Mouse (Mus musculus) heart, postnatal 0 days (tissue): ENCODE data around the gene Mgll. TPM values are rescaled to one million over a fixed set of nuclear protein-coding genes. Genes with fewer than 3 reads are reported as not detected.

Experiments
- ATAC-seq: fragments of 200-750 bp; cut with Nextera tagmentation; 2 replicates; pipeline ENCODE4 v1.8.0; 2017; ENCODE audit warnings: low read depth, moderate number of reproducible peaks, moderate library complexity; ENCODE audit not compliant: insufficient read depth
- DNase-seq: peaks from one replicate; pipeline ENCODE4 v3.0.0-alpha.2; 2016; ENCODE audit warnings: low spot score
- H3K27ac ChIP-seq: fragments of 300-500 bp; sonication (generic); 2 replicates; pipeline ENCODE4 v1.5.1; 2014; ENCODE audit warnings: low read depth, mild to moderate bottlenecking
- H3K27me3 ChIP-seq: fragments of 300-500 bp; sonication (generic); 2 replicates; pipeline ENCODE4 v1.6.1; 2014; ENCODE audit warnings: low read length, mixed read lengths; ENCODE audit not compliant: control insufficient read depth, insufficient read depth
- H3K36me3 ChIP-seq: fragments of 300-500 bp; sonication (generic); replicated peaks from 2 replicates; pipeline ENCODE4 v1.6.1; 2014; ENCODE audit warnings: low read length, mixed read lengths; ENCODE audit not compliant: control insufficient read depth, insufficient read depth
- H3K4me1 ChIP-seq: fragments of 300-500 bp; sonication (generic); 2 replicates; pipeline ENCODE4 v1.6.1; 2014; ENCODE audit warnings: antibody characterized with exemption; ENCODE audit not compliant: control insufficient read depth, insufficient read depth
- H3K4me2 ChIP-seq: fragments of 300-500 bp; sonication (generic); 2 replicates; pipeline ENCODE4 v1.6.1; 2014; ENCODE audit warnings: low read depth, mild to moderate bottlenecking, low read length, moderate library complexity
- H3K4me3 ChIP-seq: fragments of 300-500 bp; sonication (generic); 2 replicates; pipeline ENCODE4 v1.5.1; 2014; ENCODE audit warnings: low read depth, low read length
- H3K9ac ChIP-seq: fragments of 300-500 bp; sonication (generic); replicated peaks from 2 replicates; pipeline ENCODE4 v1.6.1; 2014; ENCODE audit warnings: low read depth, low read length, mixed read lengths
- H3K9me3 ChIP-seq: fragments of 300-500 bp; sonication (generic); replicated peaks from 2 replicates; pipeline ENCODE4 v1.6.1; 2016; ENCODE audit warnings: low read length; ENCODE audit not compliant: control insufficient read depth
- CTCF ChIP-seq: IDR thresholded peaks from 2 replicates; pipeline ENCODE4 v1.5.1; 2016; ENCODE audit warnings: antibody characterized with exemption, control low read depth, low read depth
- EP300 ChIP-seq: IDR thresholded peaks from 2 replicates; pipeline ENCODE4 v1.6.1; 2016; ENCODE audit warnings: antibody characterized with exemption, low read depth
- WGBS: fragments of 180-500 bp; shearing (Covaris S2); extraction: QIAGEN DNeasy Blood & Tissue Kit; methylation state at CpG from one replicate; pipeline ENCODE4 v1.1.7; 2014; 5-methylcytosine and 5-hydroxymethylcytosine counted together
- polyA plus RNA-seq: library from polyadenylated mRNA; unstranded; fragments of >200 nt; fragmentation: Nextera tagmentation; extraction: Ambion mirVana; gene quantifications from 2 replicates; pipeline ENCODE4 v1.2.1, GENCODE M21; 2015
- total RNA-seq: library from RNA; depleted of rRNA; stranded (reverse); fragments of >200 nt; gene quantifications from 2 replicates; pipeline ENCODE4 v1.2.3, GENCODE M21; 2014; ENCODE audit warnings: low replicate concordance

Gene Mgll
- total and polyA plus RNA-seq, 2 experiments from 2014 or later: 134 to 147 TPM

- TF ChIP-seq EP300 (no peak), CTCF (no peak)
- DNase-seq: no peak
- no peak for ATAC-seq
- WGBS: 53% methylated on average over 7 of the region's 7 CpGs
- Histone ChIP-seq H3K9ac (no peak overlapping the region), H3K9me3 (no peaks in the 10 kb centered on the region), H3K4me2 (no peak overlapping the region), H3K27me3 (no peaks in the 10 kb centered on the region), H3K4me3 (no peak overlapping the region), H3K36me3 (no peaks in the 10 kb centered on the region), H3K27ac (no peak overlapping the region), H3K4me1 (no peaks in the 10 kb centered on the region)
Measured at GRCm38 (mm10) chr6:88683380-88684053, 40.7 kb upstream of the Mgll start.

DNA sequence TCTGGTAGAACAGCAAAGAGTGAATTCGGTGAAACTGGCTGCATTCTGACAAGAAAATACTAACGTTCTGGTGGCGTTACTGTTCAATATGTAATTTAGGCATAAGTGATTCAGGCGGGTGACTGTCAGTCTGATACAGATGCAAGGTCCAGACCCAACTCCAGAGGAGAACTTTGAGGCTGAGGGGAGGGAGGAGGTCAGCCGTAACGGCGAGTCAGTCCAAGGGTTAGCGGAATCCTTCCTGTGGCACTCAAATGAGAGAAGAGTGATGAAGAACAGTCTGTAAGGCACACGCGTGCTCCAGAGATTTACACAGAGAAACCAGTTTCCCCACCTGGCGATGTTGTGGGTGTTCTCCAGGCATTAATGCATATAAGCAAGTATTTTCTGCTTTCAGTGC lies 36.0 kb upstream of the Mgll start:
- Histone ChIP-seq H3K4me3 (no peak overlapping the region), H3K4me1 (no peaks in the 10 kb centered on the region), H3K9me3 (no peaks in the 10 kb centered on the region), H3K27ac (no peak overlapping the region), H3K4me2 (no peak overlapping the region), H3K27me3 (no peaks in the 10 kb centered on the region), H3K36me3 (no peaks in the 10 kb centered on the region), H3K9ac (no peak overlapping the region)
- WGBS: 84% methylated on average over 11 of the region's 11 CpGs
- ATAC-seq: no peak
- no peak for TF ChIP-seq EP300
- no peak for DNase-seq

DNA sequence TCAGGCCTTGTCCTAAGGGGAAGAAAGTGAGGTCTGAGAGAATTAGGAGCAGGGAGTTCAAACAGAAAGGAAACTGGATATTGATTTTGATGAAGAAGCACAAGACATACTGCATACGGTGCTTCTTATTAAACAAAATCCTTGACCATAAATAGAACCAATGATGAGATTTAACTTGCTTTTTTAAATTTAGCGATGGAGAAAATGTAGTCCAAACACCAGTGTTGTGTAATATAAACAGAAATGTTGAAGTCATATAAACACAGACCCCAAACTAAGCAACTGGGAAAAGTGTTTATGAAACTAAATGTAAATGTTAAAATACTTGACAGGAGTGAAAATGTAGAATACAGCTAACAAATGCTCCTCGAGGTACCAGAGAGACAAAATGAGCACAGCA lies 35.5 kb upstream of the Mgll start:
- WGBS: 73% methylated on average over 3 of the region's 3 CpGs
- TF ChIP-seq CTCF (no peak), EP300 (no peak)
- H3K4me2 ChIP-seq: no peak overlapping the region
- no peak for DNase-seq
- no peaks in the 10 kb centered on the region for H3K36me3 ChIP-seq
- no peaks in the 10 kb centered on the region for H3K4me1 ChIP-seq
- H3K9ac ChIP-seq: no peak overlapping the region
- H3K9me3 ChIP-seq: no peaks in the 10 kb centered on the region
- ATAC-seq: no peak
- no peak overlapping the region for H3K4me3 ChIP-seq
- no peak overlapping the region for H3K27ac ChIP-seq
- no peaks in the 10 kb centered on the region for H3K27me3 ChIP-seq

GRCm38 (mm10) chr6:88690211-88690610 lies 34.0 kb upstream of the Mgll start:
- TF ChIP-seq EP300 (no peak), CTCF (no peak)
- H3K4me3 ChIP-seq: no peak overlapping the region
- no peaks in the 10 kb centered on the region for H3K27me3 ChIP-seq
- no peak overlapping the region for H3K4me2 ChIP-seq
- no peak overlapping the region for H3K9ac ChIP-seq
- H3K9me3 ChIP-seq: no peaks in the 10 kb centered on the region
- DNase-seq: no peak
- H3K4me1 ChIP-seq: no peaks in the 10 kb centered on the region
- H3K36me3 ChIP-seq: no peaks in the 10 kb centered on the region
- H3K27ac ChIP-seq: no peak overlapping the region
- WGBS: 55% methylated on average over 3 of the region's 3 CpGs
- no peak for ATAC-seq

DNA sequence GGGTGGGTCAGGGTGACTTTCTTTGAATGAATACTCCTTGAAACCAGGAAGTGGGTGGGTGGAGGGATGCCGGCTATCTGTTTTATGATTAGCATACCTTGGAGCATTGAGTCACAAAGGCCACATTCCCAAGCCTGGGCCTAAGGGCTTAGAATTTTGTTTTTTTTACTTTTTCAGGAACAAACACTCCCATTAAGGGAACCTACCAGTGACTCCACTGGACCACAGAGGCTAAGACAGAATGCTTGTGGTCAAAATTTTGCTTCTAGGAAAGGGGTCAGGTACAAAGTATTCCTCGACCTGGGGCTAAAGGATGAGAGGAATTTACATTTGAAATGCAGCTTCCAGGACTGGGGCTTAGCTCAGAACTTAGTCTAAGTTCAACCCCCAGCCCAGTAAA lies 32.9 kb upstream of the Mgll start:
- Histone ChIP-seq H3K4me2 (no peak overlapping the region), H3K27me3 (no peaks in the 10 kb centered on the region), H3K4me1 (no peaks in the 10 kb centered on the region), H3K9me3 (no peaks in the 10 kb centered on the region), H3K36me3 (no peaks in the 10 kb centered on the region), H3K27ac (no peak overlapping the region), H3K9ac (no peak overlapping the region), H3K4me3 (no peak overlapping the region)
- DNase-seq (no peak), ATAC-seq (no peak)
- TF ChIP-seq EP300: no peak
- no peak for TF ChIP-seq CTCF
- WGBS: 77% methylated on average over 2 of the region's 2 CpGs

GRCm38 (mm10) chr6:88702887-88703286 lies 21.3 kb upstream of the Mgll start:
- Histone ChIP-seq H3K9me3 (no peaks in the 10 kb centered on the region), H3K4me2 (no peak overlapping the region), H3K4me3 (no peak overlapping the region), H3K36me3 (no peaks in the 10 kb centered on the region), H3K27me3 (no peaks in the 10 kb centered on the region), H3K27ac (no peak overlapping the region), H3K9ac (no peak overlapping the region), H3K4me1 (0 out of 2 replicates have a peak, but pooled peaks cover 6% of the 10 kb centered on the region)
- DNase-seq (no peak), ATAC-seq (no peak)
- WGBS: 61% methylated on average over 1 of the region's 1 CpGs
- TF ChIP-seq CTCF (no peak), EP300 (no peak)
